Mouse (Mus musculus): ENCODE measurements around the gene Des. TPM values are rescaled to one million over a fixed set of nuclear protein-coding genes. Genes with fewer than 3 reads are reported as not detected.

Des gene
- 5.0 and 5.3 TPM in 2 replicates for polyA plus RNA-seq (2014; fragmentation: Nextera tagmentation; extraction: Ambion mirVana)

DNA sequence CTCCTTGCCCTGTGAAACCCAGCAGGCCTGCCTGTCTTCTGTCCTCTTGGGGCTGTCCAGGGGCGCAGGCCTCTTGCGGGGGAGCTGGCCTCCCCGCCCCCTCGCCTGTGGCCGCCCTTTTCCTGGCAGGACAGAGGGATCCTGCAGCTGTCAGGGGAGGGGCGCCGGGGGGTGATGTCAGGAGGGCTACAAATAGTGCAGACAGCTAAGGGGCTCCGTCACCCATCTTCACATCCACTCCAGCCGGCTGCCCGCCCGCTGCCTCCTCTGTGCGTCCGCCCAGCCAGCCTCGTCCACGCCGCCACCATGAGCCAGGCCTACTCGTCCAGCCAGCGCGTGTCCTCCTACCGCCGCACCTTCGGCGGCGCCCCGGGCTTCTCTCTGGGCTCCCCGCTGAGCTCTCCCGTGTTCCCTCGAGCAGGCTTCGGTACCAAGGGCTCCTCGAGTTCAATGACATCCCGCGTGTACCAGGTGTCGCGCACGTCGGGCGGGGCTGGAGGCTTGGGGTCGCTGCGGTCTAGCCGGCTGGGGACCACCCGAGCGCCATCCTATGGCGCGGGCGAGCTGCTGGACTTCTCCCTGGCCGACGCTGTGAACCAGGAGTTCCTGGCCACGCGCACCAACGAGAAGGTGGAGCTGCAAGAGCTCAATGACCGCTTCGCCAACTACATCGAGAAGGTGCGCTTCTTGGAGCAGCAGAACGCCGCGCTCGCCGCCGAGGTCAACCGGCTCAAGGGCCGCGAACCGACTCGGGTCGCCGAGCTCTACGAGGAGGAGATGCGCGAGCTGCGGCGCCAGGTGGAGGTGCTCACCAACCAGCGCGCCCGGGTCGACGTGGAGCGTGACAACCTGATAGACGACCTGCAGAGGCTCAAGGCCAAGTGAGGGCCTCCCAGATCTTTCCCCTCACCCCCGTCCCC, at the start of gene Des:
Gene Des (plus strand): TSS at position 218 of the 920 bp plus-strand sequence.
- Histone ChIP-seq H3K9ac (ENCODE audit: low read length) (peak within 1 kb of the TSS; percentile 32; the same call in 1 of the 2 replicates), H3K27me3 (ENCODE audit: control insufficient read depth, insufficient read depth, low read length) (peaks cover 24% of the 10 kb centered on the region), H3K9me3 (ENCODE audit: control insufficient read depth, low read length) (no peaks in the 10 kb centered on the region), H3K4me1 (ENCODE audit: control insufficient read depth, insufficient read depth, low read length) (peaks cover 5% of the 10 kb centered on the region; the same call in 1 of the 2 replicates), H3K4me2 (ENCODE audit: low read depth, severe bottlenecking) (peak within 1 kb of the TSS; percentile 66), H3K27ac (replicated peaks; ENCODE audit: low read depth, low read length) (no peak within 1 kb of the TSS), H3K36me3 (ENCODE audit: control insufficient read depth, insufficient read depth, low read length) (no peaks in the 10 kb centered on the region), H3K4me3 (ENCODE audit: low read depth, low read length) (peak within 1 kb of the TSS; percentile 29)
- DNase-seq (ENCODE audit: low spot score) (peak; percentile 54), ATAC-seq (ENCODE audit: insufficient number of reproducible peaks, low FRiP score, low TSS enrichment, low read depth) (peak; percentile 49; the same call in 1 of the 2 replicates)
- WGBS, result 2% methylated on average over 76 of the region's 80 CpGs

DNA sequence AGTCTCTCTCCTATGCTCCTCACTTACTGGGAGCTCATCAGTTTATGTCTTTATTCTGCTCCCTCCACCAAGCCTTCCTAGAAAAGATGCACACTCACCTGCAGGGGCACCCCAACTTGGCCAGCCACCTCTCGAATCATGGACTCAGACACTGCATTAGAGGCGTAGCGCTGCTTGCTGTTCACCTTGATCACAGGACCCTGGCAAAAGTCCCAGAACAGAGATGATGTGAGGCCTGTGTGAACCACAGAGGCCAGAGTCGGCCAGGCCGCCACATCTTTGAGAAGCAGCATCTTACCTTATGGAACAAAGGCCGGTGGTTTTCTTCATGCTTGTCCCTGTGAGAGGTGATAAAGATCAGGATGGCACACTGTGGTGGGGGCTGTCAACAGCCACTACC, 48.4 kb upstream of the Des start:
- no peak overlapping the region for H3K27ac ChIP-seq (replicated peaks; ENCODE audit: low read depth, low read length)
- WGBS, result 94% methylated on average over 6 of the region's 6 CpGs
- no peaks in the 10 kb centered on the region for H3K27me3 ChIP-seq (ENCODE audit: control insufficient read depth, insufficient read depth, low read length)
- H3K4me1 ChIP-seq (ENCODE audit: control insufficient read depth, insufficient read depth, low read length), result peaks cover 5% of the 10 kb centered on the region; the same call in 1 of the 2 replicates
- DNase-seq (ENCODE audit: low spot score) (no peak), ATAC-seq (ENCODE audit: insufficient number of reproducible peaks, low FRiP score, low TSS enrichment, low read depth) (no peak)
- H3K9me3 ChIP-seq (ENCODE audit: control insufficient read depth, low read length), result no peaks in the 10 kb centered on the region
- H3K4me2 ChIP-seq (ENCODE audit: low read depth, severe bottlenecking), result no peak overlapping the region
- H3K4me3 ChIP-seq (ENCODE audit: low read depth, low read length), result no peak overlapping the region
- H3K9ac ChIP-seq (ENCODE audit: low read length), result no peak overlapping the region
- H3K36me3 ChIP-seq (ENCODE audit: control insufficient read depth, insufficient read depth, low read length), result peaks cover 15% of the 10 kb centered on the region

DNA sequence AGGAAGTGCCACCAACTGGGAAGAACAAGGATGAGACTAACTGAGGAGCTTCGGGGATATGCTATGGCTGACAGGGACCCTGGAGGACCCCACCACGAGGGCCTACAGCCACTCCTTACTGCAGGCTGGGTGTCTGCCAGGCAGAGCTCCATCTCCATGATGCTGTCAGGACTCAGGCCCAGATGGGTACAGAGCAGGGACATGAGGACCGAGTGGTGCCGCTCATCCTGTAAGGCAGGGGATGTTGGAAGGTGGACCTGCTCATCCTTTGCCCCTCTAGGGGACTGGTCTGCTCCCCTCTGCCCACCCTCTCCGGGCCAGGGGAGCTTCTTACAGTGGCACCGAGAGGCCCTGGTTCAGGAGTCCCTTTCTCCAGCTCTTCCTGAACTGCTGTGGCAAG, 45.1 kb upstream of the Des start:
- ATAC-seq (ENCODE audit: insufficient number of reproducible peaks, low FRiP score, low TSS enrichment, low read depth) (no peak), DNase-seq (ENCODE audit: low spot score) (no peak)
- Histone ChIP-seq H3K4me3 (ENCODE audit: low read depth, low read length) (no peak overlapping the region), H3K27ac (replicated peaks; ENCODE audit: low read depth, low read length) (no peak overlapping the region), H3K36me3 (ENCODE audit: control insufficient read depth, insufficient read depth, low read length) (peaks cover 15% of the 10 kb centered on the region), H3K4me1 (ENCODE audit: control insufficient read depth, insufficient read depth, low read length) (peaks cover 5% of the 10 kb centered on the region; the same call in 1 of the 2 replicates), H3K9me3 (ENCODE audit: control insufficient read depth, low read length) (no peaks in the 10 kb centered on the region), H3K4me2 (ENCODE audit: low read depth, severe bottlenecking) (no peak overlapping the region), H3K27me3 (ENCODE audit: control insufficient read depth, insufficient read depth, low read length) (no peaks in the 10 kb centered on the region), H3K9ac (ENCODE audit: low read length) (no peak overlapping the region)
- WGBS, result 93% methylated on average over 6 of the region's 6 CpGs

DNA sequence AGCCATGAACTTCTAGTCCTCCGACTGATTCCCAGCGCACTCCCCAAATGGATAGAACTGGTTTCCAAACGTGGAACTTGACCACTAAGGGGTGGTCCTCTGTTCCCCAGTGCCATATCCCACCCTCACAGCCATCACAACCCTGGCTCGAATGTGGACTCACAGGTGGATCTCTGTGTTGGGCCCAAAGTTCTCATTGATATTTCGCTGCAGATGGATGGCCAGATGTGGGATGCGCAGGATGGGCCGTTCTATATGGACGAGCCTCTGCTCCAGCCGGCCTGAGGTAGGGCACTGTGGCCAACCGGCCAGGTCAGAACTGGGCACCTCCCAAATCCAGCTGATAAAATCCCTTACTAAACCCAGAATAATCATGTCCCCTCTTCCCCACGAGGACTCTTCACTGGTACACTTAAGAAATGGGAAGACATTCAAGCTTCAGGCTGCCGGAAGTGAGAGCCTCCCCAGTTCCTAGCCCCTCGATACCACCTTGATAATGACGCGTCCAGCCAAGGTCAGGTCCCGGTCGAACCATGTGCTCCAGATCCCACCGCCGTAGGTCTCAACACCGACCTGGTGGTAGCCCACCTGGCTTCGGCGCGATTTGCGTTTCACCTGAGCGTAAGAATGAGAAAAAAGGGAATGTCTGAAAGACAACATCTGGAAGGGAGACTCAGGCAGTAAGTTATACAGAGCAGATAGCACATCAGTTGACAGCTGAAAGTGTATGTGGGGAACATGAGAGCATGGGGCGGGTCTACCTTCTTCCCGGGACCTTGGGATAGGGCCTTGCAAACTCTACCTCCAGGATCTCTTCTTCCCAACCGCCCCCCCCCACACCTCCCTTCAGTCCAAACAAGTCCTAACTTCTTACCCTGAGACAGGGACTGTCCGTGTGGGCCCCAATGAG, 44.4 kb upstream of the Des start:
- no peak overlapping the region for H3K27ac ChIP-seq (replicated peaks; ENCODE audit: low read depth, low read length)
- WGBS, result 86% methylated on average over 29 of the region's 29 CpGs

DNA sequence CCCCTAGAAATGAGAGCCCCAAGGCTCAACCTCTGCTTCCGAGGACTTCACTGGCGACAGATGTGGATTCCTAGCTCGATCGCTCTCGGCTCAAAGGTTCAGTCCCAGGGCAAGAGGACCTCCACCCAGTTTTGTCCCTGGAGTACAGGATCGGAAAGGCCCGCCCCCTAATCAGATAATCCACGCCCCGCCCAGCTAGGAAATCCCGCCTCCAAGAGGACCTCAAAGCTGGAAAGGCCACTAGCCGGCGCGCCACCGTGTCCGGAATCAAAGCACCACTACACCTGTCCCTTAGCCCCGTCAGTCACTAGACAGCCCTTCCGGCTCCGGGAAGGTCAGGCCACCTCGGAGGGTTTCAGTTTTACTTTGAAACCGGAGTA, 43.3 kb upstream of the Des start:
- peaks cover 9% of the 10 kb centered on the region for H3K36me3 ChIP-seq (ENCODE audit: control insufficient read depth, insufficient read depth, low read length)
- under 1% methylated on average over 20 of the region's 20 CpGs for WGBS
- H3K9me3 ChIP-seq (ENCODE audit: control insufficient read depth, low read length), result no peaks in the 10 kb centered on the region
- peak overlapping the region; percentile 73 for H3K27ac ChIP-seq (replicated peaks; ENCODE audit: low read depth, low read length)
- ATAC-seq (ENCODE audit: insufficient number of reproducible peaks, low FRiP score, low TSS enrichment, low read depth), result peak; percentile 36
- peaks cover 5% of the 10 kb centered on the region; the same call in 1 of the 2 replicates for H3K4me1 ChIP-seq (ENCODE audit: control insufficient read depth, insufficient read depth, low read length)
- H3K27me3 ChIP-seq (ENCODE audit: control insufficient read depth, insufficient read depth, low read length), result no peaks in the 10 kb centered on the region
- H3K4me2 ChIP-seq (ENCODE audit: low read depth, severe bottlenecking), result peak overlapping the region; percentile 79
- peak overlapping the region; percentile 65 for H3K4me3 ChIP-seq (ENCODE audit: low read depth, low read length)
- peak; percentile 88 for DNase-seq (ENCODE audit: low spot score)
- H3K9ac ChIP-seq (ENCODE audit: low read length), result peak overlapping the region; percentile 66

More for the DNA sequence above, 44.4 kb upstream of the Des start:
- no peaks in the 10 kb centered on the region for H3K27me3 ChIP-seq (ENCODE audit: control insufficient read depth, insufficient read depth, low read length)
- peak overlapping the region; percentile 79 for H3K4me2 ChIP-seq (ENCODE audit: low read depth, severe bottlenecking)
- ATAC-seq (ENCODE audit: insufficient number of reproducible peaks, low FRiP score, low TSS enrichment, low read depth) (no peak), DNase-seq (ENCODE audit: low spot score) (no peak)
- H3K4me1 ChIP-seq (ENCODE audit: control insufficient read depth, insufficient read depth, low read length), result peaks cover 5% of the 10 kb centered on the region; the same call in 1 of the 2 replicates
- H3K4me3 ChIP-seq (ENCODE audit: low read depth, low read length), result peak overlapping the region; percentile 65
- H3K9me3 ChIP-seq (ENCODE audit: control insufficient read depth, low read length), result no peaks in the 10 kb centered on the region
- H3K36me3 ChIP-seq (ENCODE audit: control insufficient read depth, insufficient read depth, low read length), result peaks cover 15% of the 10 kb centered on the region
- H3K9ac ChIP-seq (ENCODE audit: low read length), result peak overlapping the region; percentile 66; the same call in 1 of the 2 replicates

DNA sequence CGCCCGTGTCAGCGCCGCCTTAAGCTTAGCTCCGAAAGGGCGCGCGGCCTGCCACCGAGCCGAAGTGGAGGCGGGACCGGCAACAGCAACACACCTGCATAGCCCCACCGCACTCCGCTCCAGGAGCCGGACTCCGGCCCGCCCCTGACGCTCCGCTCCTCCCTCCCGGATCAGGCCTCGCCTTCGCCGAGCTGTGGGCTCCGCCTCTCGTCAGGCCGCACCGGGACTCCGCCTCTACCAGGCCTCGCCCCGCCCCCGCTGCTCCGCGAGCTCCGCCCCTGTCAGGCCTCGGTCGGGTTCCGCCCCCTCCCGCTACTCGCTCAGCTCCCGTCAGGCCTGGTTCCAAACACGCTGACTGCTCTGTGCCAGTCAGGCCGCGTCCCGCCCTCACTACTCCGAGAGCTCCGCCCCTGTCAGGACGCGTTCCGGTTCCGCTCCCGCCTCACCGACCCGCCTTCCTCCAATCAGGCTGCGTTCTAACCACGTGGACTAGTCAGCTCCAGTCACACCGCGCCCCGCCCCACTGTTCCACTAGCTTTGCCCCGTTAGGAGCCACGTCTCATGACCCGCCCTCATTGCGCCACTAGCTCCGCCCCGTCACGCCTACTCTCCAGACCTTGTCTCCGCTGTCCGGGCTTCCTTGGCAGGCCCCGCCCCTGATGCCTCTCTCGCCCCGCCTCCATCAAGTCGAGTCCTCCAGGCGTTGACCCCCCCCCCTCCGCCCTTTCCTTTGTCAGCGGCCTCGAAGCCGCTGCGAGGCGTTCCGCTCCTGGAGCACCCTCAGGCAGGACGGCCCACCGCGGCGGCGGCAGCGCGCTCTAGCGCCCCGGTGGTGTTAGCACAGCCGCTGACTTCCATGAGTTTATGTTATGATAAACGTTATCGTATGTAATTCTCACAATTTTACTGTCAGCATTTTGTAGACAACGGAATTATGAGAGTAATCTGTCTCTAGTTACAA, 42.6 kb upstream of the Des start, which contains the start of gene Dnpep:
Gene Dnpep (minus strand): TSS at position 750 of the 961 bp plus-strand sequence.
- Histone ChIP-seq H3K4me1 (ENCODE audit: control insufficient read depth, insufficient read depth, low read length) (peaks cover 5% of the 10 kb centered on the region; the same call in 1 of the 2 replicates), H3K36me3 (ENCODE audit: control insufficient read depth, insufficient read depth, low read length) (peaks cover 6% of the 10 kb centered on the region), H3K9me3 (ENCODE audit: control insufficient read depth, low read length) (no peaks in the 10 kb centered on the region), H3K27me3 (ENCODE audit: control insufficient read depth, insufficient read depth, low read length) (no peaks in the 10 kb centered on the region), H3K4me2 (ENCODE audit: low read depth, severe bottlenecking) (peak within 1 kb of the TSS; percentile 79), H3K4me3 (ENCODE audit: low read depth, low read length) (peak within 1 kb of the TSS; percentile 65), H3K9ac (ENCODE audit: low read length) (peak within 1 kb of the TSS; percentile 66; the same call in 1 of the 2 replicates), H3K27ac (replicated peaks; ENCODE audit: low read depth, low read length) (peak within 1 kb of the TSS; percentile 73)
- DNase-seq (ENCODE audit: low spot score) (peak; percentile 100), ATAC-seq (ENCODE audit: insufficient number of reproducible peaks, low FRiP score, low TSS enrichment, low read depth) (peak; percentile 98)
- WGBS, result under 1% methylated on average over 92 of the region's 92 CpGs

DNA sequence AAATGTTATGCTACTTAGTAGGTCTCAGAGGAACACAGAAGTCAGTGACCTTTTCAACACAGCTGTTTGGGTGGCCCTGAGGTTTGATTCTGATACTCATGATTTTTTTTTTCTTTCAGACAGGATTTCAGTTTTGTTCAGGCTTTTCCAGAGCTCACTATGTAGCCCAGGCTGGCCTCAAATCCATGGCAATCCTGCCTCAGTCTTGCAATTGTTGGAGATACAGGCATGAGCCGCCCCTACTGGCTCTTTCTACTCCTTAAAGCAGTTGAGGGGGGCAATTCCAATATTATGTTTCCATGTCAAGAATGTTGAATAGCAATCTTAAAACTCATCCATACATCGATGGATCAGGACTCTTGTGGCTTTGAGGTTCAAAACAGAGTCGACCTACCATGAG, 41.8 kb upstream of the Des start:
- Histone ChIP-seq H3K4me3 (ENCODE audit: low read depth, low read length) (0 out of 2 replicates have a peak overlapping the region, but pooled peaks have one; percentile 6), H3K27ac (replicated peaks; ENCODE audit: low read depth, low read length) (0 out of 2 replicates have a peak overlapping the region, but pooled peaks have one; percentile 36), H3K27me3 (ENCODE audit: control insufficient read depth, insufficient read depth, low read length) (no peaks in the 10 kb centered on the region), H3K4me1 (ENCODE audit: control insufficient read depth, insufficient read depth, low read length) (peaks cover 5% of the 10 kb centered on the region; the same call in 1 of the 2 replicates), H3K9ac (ENCODE audit: low read length) (no peak overlapping the region), H3K9me3 (ENCODE audit: control insufficient read depth, low read length) (no peaks in the 10 kb centered on the region), H3K36me3 (ENCODE audit: control insufficient read depth, insufficient read depth, low read length) (peaks cover 3% of the 10 kb centered on the region), H3K4me2 (ENCODE audit: low read depth, severe bottlenecking) (peak overlapping the region; percentile 33; the same call in 1 of the 2 replicates)
- DNase-seq (ENCODE audit: low spot score) (peak; percentile 32), ATAC-seq (ENCODE audit: insufficient number of reproducible peaks, low FRiP score, low TSS enrichment, low read depth) (no peak)
- 75% methylated on average over 3 of the region's 3 CpGs for WGBS
